Mouse (Mus musculus): ENCODE measurements at regions not wholly inside any gene's neighbourhood (a gene's known extent, or its start where the extent isn't known, plus 50 kb on each side); places are given as distances from the start of the nearest gene placed in this dataset.
A peak's percentile ranks its signal among the peaks of the same experiment; 100 is the strongest.

GRCm38 (mm10) chr3:75696117-75697077, 51.6 kb upstream of the Gm29133 start:
- ATAC-seq (ENCODE audit: low FRiP score, low TSS enrichment) = 0 out of 2 replicates have a peak, but pooled peaks have one; percentile 57
- no peaks in the 10 kb centered on the region for H3K27me3 ChIP-seq (ENCODE audit: insufficient read depth, low read length)
- no peak overlapping the region for H3K4me2 ChIP-seq (replicated peaks; ENCODE audit: low read depth, low read length)
- 0 out of 2 replicates have a peak overlapping the region, but pooled peaks have one; percentile 1 for H3K27ac ChIP-seq (ENCODE audit: low read length)
- no peaks in the 10 kb centered on the region for H3K9me3 ChIP-seq (ENCODE audit: low read length)
- H3K36me3 ChIP-seq (ENCODE audit: insufficient read depth, low read length) = no peaks in the 10 kb centered on the region
- no peaks in the 10 kb centered on the region for H3K4me1 ChIP-seq (ENCODE audit: insufficient read depth, low read length)
- WGBS = 57% methylated on average over 13 of the region's 13 CpGs
- no peak overlapping the region for H3K9ac ChIP-seq (replicated peaks; ENCODE audit: low read length)
- H3K4me3 ChIP-seq (ENCODE audit: low read length) = no peak overlapping the region
